8 mouse cellular contexts compared by ENCODE assay signal in genomic region chr8:108819826-108820225, GRCm38 (mm10).
DNase-seq lines count a peak whose midpoint lies in the region; ATAC-seq and TF ChIP-seq lines count a peak whose summit lies in the region.

No protein-coding gene starts in this region.

- H3K36me3 ChIP-seq in kidney, postnatal 0 days (ENCODE audit: insufficient read depth, low read length), result no peaks in the 10 kb centered on the region
- no peaks in the 10 kb centered on the region for H3K36me3 ChIP-seq in midbrain, embryonic 16.5 days (ENCODE audit: control insufficient read depth, insufficient read depth, low read length)

- no peak overlapping the region for H3K9ac ChIP-seq in kidney, postnatal 0 days (ENCODE audit: low read depth, low read length)
- H3K9ac ChIP-seq in midbrain, embryonic 16.5 days (ENCODE audit: low read depth, low read length), result no peak overlapping the region

- 13% methylated on average over 3 of the region's 3 CpGs for WGBS in kidney, postnatal 0 days
- WGBS in midbrain, embryonic 16.5 days, result 6% methylated on average over 2 of the region's 3 CpGs

- peak overlapping the region; percentile 49 for H3K4me2 ChIP-seq in kidney, postnatal 0 days (ENCODE audit: low read length)
- 0 out of 2 replicates have a peak overlapping the region, but pooled peaks have one; percentile 27 for H3K4me2 ChIP-seq in midbrain, embryonic 16.5 days (ENCODE audit: low read length)

- DNase-seq in kidney, adult 9 months, result peak; percentile 19
- DNase-seq in kidney, postnatal 10 days, result no peak
- DNase-seq in embryo, embryonic 10.5 days (ENCODE audit: low spot score), result peak; percentile 74
- peak; percentile 75 for DNase-seq in kidney, postnatal 0 days (ENCODE audit: low spot score)
- DNase-seq in frontal cortex, adult 2 months (ENCODE audit: extremely low spot score in 1 of 2, low spot score in 1 of 2), result no peak
- DNase-seq in spleen, postnatal 4 days (ENCODE audit: low spot score in 2 of 2), result no peak
- DNase-seq in spleen, adult 12 weeks (ENCODE audit: low spot score), result no peak

- 0 out of 2 replicates have a peak overlapping the region, but pooled peaks have one; percentile 6 for H3K4me3 ChIP-seq in kidney, postnatal 0 days (replicated peaks; ENCODE audit: low read depth, low read length)
- no peak overlapping the region for H3K4me3 ChIP-seq in midbrain, embryonic 16.5 days (ENCODE audit: low read depth, low read length)

- peak; percentile 50 for ATAC-seq in kidney, postnatal 0 days (replicated peaks; ENCODE audit: low FRiP score, low read depth)
- ATAC-seq in midbrain, embryonic 16.5 days, result no peak

- TF ChIP-seq CTCF in kidney, postnatal 0 days (IDR thresholded peaks at IDR 0.05; ENCODE audit: low read depth), result no peak

- H3K4me1 ChIP-seq in kidney, postnatal 0 days (replicated peaks; ENCODE audit: insufficient read depth, low read length), result peaks cover 34% of the 10 kb centered on the region
- peaks cover 40% of the 10 kb centered on the region for H3K4me1 ChIP-seq in midbrain, embryonic 16.5 days (ENCODE audit: control insufficient read depth, insufficient read depth, low read length)

- peak overlapping the region; percentile 57; the same call in 1 of the 2 replicates for H3K27ac ChIP-seq in kidney, postnatal 0 days
- H3K27ac ChIP-seq in midbrain, embryonic 16.5 days (ENCODE audit: low read length), result no peak overlapping the region

- no peaks in the 10 kb centered on the region for H3K9me3 ChIP-seq in kidney, postnatal 0 days (replicated peaks; ENCODE audit: low read length)
- no peaks in the 10 kb centered on the region for H3K9me3 ChIP-seq in midbrain, embryonic 16.5 days (replicated peaks; ENCODE audit: control insufficient read depth, low read length, poor library complexity, severe bottlenecking)

- H3K27me3 ChIP-seq in kidney, postnatal 0 days (ENCODE audit: insufficient read depth, low read length), result no peaks in the 10 kb centered on the region
- H3K27me3 ChIP-seq in midbrain, embryonic 16.5 days (ENCODE audit: control insufficient read depth, insufficient read depth, low read depth, low read length), result no peaks in the 10 kb centered on the region

Comparison
In these comparisons a context has a peak if more than half of its experiments do, and no peak if none do; other contexts are left out.
1. DNase-seq: peak in kidney, adult 9 months (single experiment), embryo, embryonic 10.5 days (single experiment) and kidney, postnatal 0 days (single experiment); none in kidney, postnatal 10 days (single experiment), frontal cortex, adult 2 months (0 of 2), spleen, postnatal 4 days (0 of 2) and spleen, adult 12 weeks (single experiment).